Mouse (Mus musculus) MEL (cell line): ENCODE data around the gene Dync1i2. TPM values are rescaled to one million over a fixed set of nuclear protein-coding genes. Genes with fewer than 3 reads are reported as not detected.
A peak's percentile ranks its signal among the peaks of the same experiment; 100 is the strongest.

ENCODE experiments used
- DNase-seq: peaks from one replicate; pipeline ENCODE4 v3.0.0; 2011; ENCODE audit warnings: low read depth, low spot score
- H3K27ac ChIP-seq: 2 replicates; pipeline ENCODE4 v1.5.1; 2012; ENCODE audit warnings: low read depth, mild to moderate bottlenecking, control low read depth, low read length, moderate library complexity; ENCODE audit not compliant: control insufficient read depth
- H3K27me3 ChIP-seq, 2 experiments: fragments of 150-350 bp in 1 of 2; sonication (generic) in 1 of 2; 2 replicates each; pipeline ENCODE4 v1.6.1; 2012; ENCODE audit warnings: low read length in 2 of 2, mild to moderate bottlenecking in 2 of 2, improper control_type of control experiment in 1 of 2, moderate library complexity in 1 of 2; ENCODE audit not compliant: insufficient read depth in 2 of 2, control insufficient read depth in 1 of 2
- H3K36me3 ChIP-seq, 2 experiments: 2 replicates each; pipeline ENCODE4 v1.6.1; 2012 to 2014; ENCODE audit warnings: low read length in 2 of 2, improper control_type of control experiment in 1 of 2, inconsistent platforms in 1 of 2, mild to moderate bottlenecking in 1 of 2; ENCODE audit not compliant: insufficient read depth in 2 of 2, control insufficient read depth in 1 of 2
- H3K4me1 ChIP-seq, 2 experiments: fragments of 150-350 bp in 1 of 2; sonication (generic) in 1 of 2; 2 replicates each; pipeline ENCODE4 v1.6.1; 2012; ENCODE audit warnings: low read length in 2 of 2, improper control_type of control experiment in 1 of 2, mild to moderate bottlenecking in 1 of 2; ENCODE audit not compliant: insufficient read depth in 2 of 2, control insufficient read depth in 1 of 2
- H3K4me3 ChIP-seq, 2 experiments: fragments of 150-350 bp in 1 of 2; sonication (generic) in 1 of 2; 2 replicates each; pipeline ENCODE4 v1.5.1; 2012; ENCODE audit warnings: low read depth in 2 of 2, low read length in 2 of 2, mild to moderate bottlenecking in 2 of 2, moderate library complexity in 2 of 2, control low read depth in 1 of 2, improper control_type of control experiment in 1 of 2; ENCODE audit not compliant: control insufficient read depth in 1 of 2, insufficient read depth in 1 of 2
- H3K79me2 ChIP-seq: 2 replicates; pipeline ENCODE4 v1.6.1; 2012; ENCODE audit warnings: mild to moderate bottlenecking, low read length, moderate library complexity; ENCODE audit not compliant: control insufficient read depth, poor library complexity, insufficient read depth
- H3K9ac ChIP-seq: 2 replicates; pipeline ENCODE4 v1.6.1; 2012; ENCODE audit warnings: low read depth, mild to moderate bottlenecking, control low read depth, low read length, moderate library complexity; ENCODE audit not compliant: control insufficient read depth, poor library complexity, severe bottlenecking
- H3K9me3 ChIP-seq: fragments of 150-350 bp; sonication (generic); replicated peaks from 2 replicates; pipeline ENCODE4 v1.6.1; 2012; ENCODE audit warnings: mild to moderate bottlenecking, low read length, improper control_type of control experiment, moderate library complexity; ENCODE audit not compliant: insufficient read depth
- BHLHE40 ChIP-seq: IDR thresholded peaks from 2 replicates; pipeline ENCODE4 v1.6.1; 2012; ENCODE audit warnings: low read depth, mild to moderate bottlenecking, inconsistent platforms, low read length, improper control_type of control experiment, borderline replicate concordance
- CHD1 ChIP-seq: IDR thresholded peaks from 2 replicates; pipeline ENCODE4 v1.6.1; 2012; ENCODE audit warnings: low read depth, mild to moderate bottlenecking, inconsistent platforms, low read length, improper control_type of control experiment
- CHD2 ChIP-seq: IDR thresholded peaks from 2 replicates; pipeline ENCODE4 v1.6.1; 2011; ENCODE audit warnings: low read length, improper control_type of control experiment
- CTCF ChIP-seq, 3 experiments: IDR thresholded peaks in 2 of 3; conservative IDR thresholded peaks in 1 of 3; 2 replicates each; pipeline ENCODE4 v1.5.1; 2011 to 2012; ENCODE audit warnings: low read length in 3 of 3, low read depth in 2 of 3, mild to moderate bottlenecking in 2 of 3, improper control_type of control experiment in 1 of 3, inconsistent platforms in 1 of 3, mixed read lengths in 1 of 3, moderate library complexity in 1 of 3; ENCODE audit not compliant: control insufficient read depth in 1 of 3, insufficient read depth in 1 of 3, poor library complexity in 1 of 3, severe bottlenecking in 1 of 3
- ELF1 ChIP-seq: IDR thresholded peaks from 2 replicates; pipeline ENCODE4 v1.6.1; 2014; ENCODE audit warnings: low read depth, mild to moderate bottlenecking, inconsistent platforms, low read length, improper control_type of control experiment, moderate library complexity
- EP300 ChIP-seq, 2 experiments: IDR thresholded peaks; 2 replicates each; pipeline ENCODE4 v1.6.1; 2011; ENCODE audit warnings: improper control_type of control experiment in 2 of 2, low read length in 2 of 2, low read depth in 1 of 2, mild to moderate bottlenecking in 1 of 2
- ETS1 ChIP-seq: IDR thresholded peaks from 2 replicates; pipeline ENCODE4 v1.6.1; 2012; ENCODE audit warnings: low read depth, mild to moderate bottlenecking, inconsistent platforms, low read length, improper control_type of control experiment, moderate library complexity
- GABPA ChIP-seq: IDR thresholded peaks from 2 replicates; pipeline ENCODE4 v1.6.1; 2012; ENCODE audit warnings: low read depth, mild to moderate bottlenecking, inconsistent platforms, low read length, improper control_type of control experiment, moderate library complexity
- GATA1 ChIP-seq: IDR thresholded peaks from 2 replicates; pipeline ENCODE4 v1.6.1; 2011; ENCODE audit warnings: low read depth, low read length, improper control_type of control experiment
- HCFC1 ChIP-seq: IDR thresholded peaks from 2 replicates; pipeline ENCODE4 v1.6.1; 2012; ENCODE audit warnings: low read depth, mild to moderate bottlenecking, inconsistent platforms, low read length, improper control_type of control experiment, moderate library complexity
- JUND ChIP-seq: IDR thresholded peaks from 2 replicates; pipeline ENCODE4 v1.6.1; 2011; ENCODE audit warnings: low read depth, mild to moderate bottlenecking, improper control_type of control experiment, low read length
- KAT2A ChIP-seq: conservative IDR thresholded peaks from 2 replicates; pipeline ENCODE4 v1.6.1; 2012; ENCODE audit warnings: low read depth, low read length, improper control_type of control experiment, inconsistent platforms
- MAFK ChIP-seq: IDR thresholded peaks from 2 replicates; pipeline ENCODE4 v1.6.1; 2011; ENCODE audit warnings: low read depth, mild to moderate bottlenecking, low read length, improper control_type of control experiment, borderline replicate concordance
- MAX ChIP-seq: IDR thresholded peaks from 2 replicates; pipeline ENCODE4 v1.6.1; 2011; ENCODE audit warnings: low read length, improper control_type of control experiment
- MAZ ChIP-seq: IDR thresholded peaks from 2 replicates; pipeline ENCODE4 v1.6.1; 2012; ENCODE audit warnings: low read depth, mild to moderate bottlenecking, inconsistent platforms, low read length, improper control_type of control experiment
- MEF2A ChIP-seq: IDR thresholded peaks from 2 replicates; pipeline ENCODE4 v1.6.1; 2014; ENCODE audit warnings: low read depth, mild to moderate bottlenecking, inconsistent platforms, low read length, improper control_type of control experiment; ENCODE audit not compliant: poor library complexity, insufficient replicate concordance, severe bottlenecking; ENCODE audit errors: extremely low read depth
- MXI1 ChIP-seq: IDR thresholded peaks from 2 replicates; pipeline ENCODE4 v1.6.1; 2011; ENCODE audit warnings: mild to moderate bottlenecking, low read depth, low read length, improper control_type of control experiment
- MYB ChIP-seq: IDR thresholded peaks from 2 replicates; pipeline ENCODE4 v1.6.1; 2011; ENCODE audit warnings: mild to moderate bottlenecking, low read depth, low read length, improper control_type of control experiment
- MYC ChIP-seq: IDR thresholded peaks from 2 replicates; pipeline ENCODE4 v1.6.1; 2011; ENCODE audit warnings: low read depth, mild to moderate bottlenecking, low read length, improper control_type of control experiment, moderate library complexity
- NELFE ChIP-seq: IDR thresholded peaks from 2 replicates; pipeline ENCODE4 v1.6.1; 2011; ENCODE audit warnings: low read depth, low read length, improper control_type of control experiment
- NRF1 ChIP-seq: IDR thresholded peaks from 2 replicates; pipeline ENCODE4 v1.6.1; 2014; ENCODE audit warnings: low read depth, mild to moderate bottlenecking, inconsistent platforms, low read length, improper control_type of control experiment, moderate library complexity; ENCODE audit not compliant: poor library complexity, insufficient read depth, severe bottlenecking
- POLR2A ChIP-seq, 2 experiments: IDR thresholded peaks; 2 replicates each; pipeline ENCODE4 v1.6.1; 2011 to 2012; ENCODE audit warnings: low read length in 2 of 2, mild to moderate bottlenecking in 2 of 2, control low read depth in 1 of 2, improper control_type of control experiment in 1 of 2, low read depth in 1 of 2, moderate library complexity in 1 of 2; ENCODE audit not compliant: control insufficient read depth in 1 of 2, insufficient read depth in 1 of 2, poor library complexity in 1 of 2
- POLR2AphosphoS2 ChIP-seq: IDR thresholded peaks from 2 replicates; pipeline ENCODE4 v1.6.1; 2011; ENCODE audit warnings: low read length, improper control_type of control experiment
- POLR2AphosphoS5 ChIP-seq: IDR thresholded peaks from 2 replicates; pipeline ENCODE4 v1.6.1; 2012; ENCODE audit warnings: low read depth, borderline replicate concordance, mild to moderate bottlenecking, inconsistent platforms, low read length, moderate library complexity, mixed read lengths
- RAD21 ChIP-seq: IDR thresholded peaks from 2 replicates; pipeline ENCODE4 v1.6.1; 2011; ENCODE audit warnings: mild to moderate bottlenecking, low read depth, low read length, improper control_type of control experiment
- RCOR1 ChIP-seq: IDR thresholded peaks from 2 replicates; pipeline ENCODE4 v1.6.1; 2012; ENCODE audit warnings: low read depth, mild to moderate bottlenecking, inconsistent platforms, low read length, improper control_type of control experiment
- SMC3 ChIP-seq: IDR thresholded peaks from 2 replicates; pipeline ENCODE4 v1.6.1; 2011; ENCODE audit warnings: low read depth, low read length, improper control_type of control experiment
- TBP ChIP-seq: IDR thresholded peaks from 2 replicates; pipeline ENCODE4 v1.8.0; 2011; ENCODE audit warnings: low read depth, low read length, improper control_type of control experiment
- TCF12 ChIP-seq: IDR thresholded peaks from 2 replicates; pipeline ENCODE4 v1.6.1; 2014; ENCODE audit warnings: low read depth, mild to moderate bottlenecking, inconsistent platforms, low read length, improper control_type of control experiment, moderate library complexity
- UBTF ChIP-seq: IDR thresholded peaks from 2 replicates; pipeline ENCODE4 v1.6.1; 2012; ENCODE audit warnings: low read depth, mild to moderate bottlenecking, inconsistent platforms, low read length, improper control_type of control experiment, moderate library complexity, borderline replicate concordance; ENCODE audit not compliant: insufficient read depth
- USF1 ChIP-seq: IDR thresholded peaks from 2 replicates; pipeline ENCODE4 v1.6.1; 2014; ENCODE audit warnings: low read depth, mild to moderate bottlenecking, inconsistent platforms, low read length, improper control_type of control experiment, moderate library complexity
- USF2 ChIP-seq, 2 experiments: IDR thresholded peaks; 2 replicates each; pipeline ENCODE4 v1.6.1; 2011 to 2012; ENCODE audit warnings: improper control_type of control experiment in 2 of 2, low read length in 2 of 2, borderline replicate concordance in 1 of 2, inconsistent platforms in 1 of 2, low read depth in 1 of 2, mild to moderate bottlenecking in 1 of 2; ENCODE audit not compliant: insufficient read depth in 1 of 2
- ZC3H11A ChIP-seq: IDR thresholded peaks from 2 replicates; pipeline ENCODE4 v1.6.1; 2012; ENCODE audit warnings: low read depth, mild to moderate bottlenecking, inconsistent platforms, low read length, improper control_type of control experiment
- ZKSCAN1 ChIP-seq: IDR thresholded peaks from 2 replicates; pipeline ENCODE4 v1.6.1; 2012; ENCODE audit warnings: low read depth, mild to moderate bottlenecking, inconsistent platforms, low read length, improper control_type of control experiment, moderate library complexity
- ZMIZ1 ChIP-seq: IDR thresholded peaks from 2 replicates; pipeline ENCODE4 v1.6.1; 2012; ENCODE audit warnings: low read depth, mild to moderate bottlenecking, inconsistent platforms, low read length, improper control_type of control experiment, moderate library complexity
- ZNF384 ChIP-seq: IDR thresholded peaks from 2 replicates; pipeline ENCODE4 v1.6.1; 2012; ENCODE audit warnings: low read depth, mild to moderate bottlenecking, inconsistent platforms, low read length, improper control_type of control experiment
- polyA plus RNA-seq, 2 experiments: library from polyadenylated mRNA; stranded (reverse) in 1 of 2; unstranded in 1 of 2; fragments of >175 nt in 1 of 2; fragments of >200 nt in 1 of 2; gene quantifications; 2 replicates each; pipeline versions ENCODE4 v1.2.1 to v1.2.4; 2012; ENCODE audit warnings: low replicate concordance in 2 of 2, low read depth in 1 of 2; ENCODE audit not compliant: insufficient read length in 2 of 2, insufficient read depth in 1 of 2, missing spikeins in 1 of 2
- total RNA-seq: library from RNA; depleted of rRNA; stranded (reverse); fragments of 300-350 nt; gene quantifications from 2 replicates; pipeline ENCODE4 v1.2.3, GENCODE M21; 2012

Dync1i2 gene
- total and polyA plus RNA-seq, 3 experiments, result 21.8 to 156 (median 59.1) TPM

DNA sequence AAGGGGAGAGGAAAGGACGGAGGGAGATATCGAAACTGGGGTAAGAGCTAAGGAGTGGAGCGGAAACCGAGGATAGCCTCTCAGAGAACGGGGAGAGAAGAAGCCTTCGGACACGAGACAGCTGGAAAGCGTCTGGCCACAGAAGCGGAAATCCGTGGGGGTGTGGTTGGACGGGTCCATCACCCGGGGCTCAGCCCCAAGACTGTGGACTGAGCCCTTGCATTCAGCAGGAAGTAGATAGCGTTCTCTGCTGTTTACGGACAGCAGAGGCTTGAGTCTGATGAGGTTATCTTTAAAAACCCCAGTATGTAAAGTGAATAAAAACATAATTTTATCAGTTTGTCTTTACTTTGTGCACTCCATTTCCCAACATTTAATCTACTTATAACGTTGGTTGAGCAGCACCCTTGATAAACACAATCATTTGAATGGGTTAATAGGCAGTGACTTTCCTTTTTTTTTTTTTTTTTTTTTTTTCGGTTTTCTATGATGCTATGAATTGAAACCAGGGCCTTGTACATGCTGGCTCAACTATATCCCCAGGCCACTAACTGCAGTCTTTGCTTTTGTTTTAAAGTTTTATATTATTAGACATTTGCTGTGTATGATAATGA is 7.6 kb upstream of the Dync1i2 start:
- peak overlapping the region; percentile 49 to 62 for H3K4me3 ChIP-seq
- peak; percentile 76 for DNase-seq
- H3K79me2 ChIP-seq, result no peaks in the 10 kb centered on the region
- peaks cover 3 to 8% of the 10 kb centered on the region in 2 experiments; a peak in 3 of 4 replicates for H3K4me1 ChIP-seq
- peak overlapping the region; percentile 50 for H3K9ac ChIP-seq
- H3K9me3 ChIP-seq, result no peaks in the 10 kb centered on the region
- H3K27ac ChIP-seq, result peak overlapping the region; percentile 40
- H3K36me3 ChIP-seq, result peaks cover 0 to 10% of the 10 kb centered on the region in 2 experiments; a peak in 2 of 4 replicates
- no peaks in the 10 kb centered on the region for H3K27me3 ChIP-seq
- TF ChIP-seq NELFE, result no peak
- TF ChIP-seq BHLHE40, result no peak
- peak; percentile 97 for TF ChIP-seq ZNF384
- TF ChIP-seq MAX, result no peak
- TF ChIP-seq RAD21, result no peak
- 0 out of 2 replicates have a peak, but pooled peaks have one; percentile 26 for TF ChIP-seq ELF1
- TF ChIP-seq ZMIZ1, result no peak
- 0 out of 2 replicates have a peak, but pooled peaks have one; percentile 42 for TF ChIP-seq TBP
- peak; percentile 53 for TF ChIP-seq ETS1
- TF ChIP-seq POLR2AphosphoS2, result no peak
- no peak for TF ChIP-seq SMC3
- peak; percentile 22; the same call in 1 of the 2 replicates for TF ChIP-seq HCFC1
- TF ChIP-seq USF2 (IDR thresholded peaks at IDR 0.05; ENCODE audit: borderline replicate concordance in 1 of 2, insufficient read depth in 1 of 2, low read depth in 1 of 2, low read length in 2 of 2), result no peak
- TF ChIP-seq CHD1, result 0 out of 2 replicates have a peak, but pooled peaks have one; percentile 42
- no peak for TF ChIP-seq ZC3H11A
- TF ChIP-seq UBTF, result no peak
- TF ChIP-seq GATA1, result peak; percentile 84
- TF ChIP-seq NRF1, result no peak
- TF ChIP-seq CTCF (IDR thresholded peaks at IDR 0.05 in 2 of 3, conservative IDR thresholded peaks at IDR 0.05 in 1 of 3; ENCODE audit: control insufficient read depth in 1 of 3, insufficient read depth in 1 of 3, low read depth in 2 of 3, low read length in 3 of 3, poor library complexity in 1 of 3, severe bottlenecking in 1 of 3), result no peak
- TF ChIP-seq MXI1, result peak; percentile 54
- no peak for TF ChIP-seq USF1
- TF ChIP-seq POLR2A (IDR thresholded peaks at IDR 0.05; ENCODE audit: control insufficient read depth in 1 of 2, insufficient read depth in 1 of 2, low read depth in 1 of 2, low read length in 2 of 2, poor library complexity in 1 of 2), result no peak
- no peak for TF ChIP-seq MYC
- TF ChIP-seq POLR2AphosphoS5, result no peak
- peak; percentile 37; the same call in 1 of the 2 replicates for TF ChIP-seq RCOR1
- TF ChIP-seq CHD2, result no peak
- no peak for TF ChIP-seq MYB
- TF ChIP-seq MAFK, result no peak
- peak; percentile 67 to 71; a peak in 3 of 4 replicates for TF ChIP-seq EP300 (IDR thresholded peaks at IDR 0.05; ENCODE audit: low read depth in 1 of 2, low read length in 2 of 2)
- no peak for TF ChIP-seq KAT2A
- no peak for TF ChIP-seq GABPA
- no peak for TF ChIP-seq ZKSCAN1
- TF ChIP-seq TCF12, result peak; percentile 68
- no peak for TF ChIP-seq MEF2A
- no peak for TF ChIP-seq MAZ
- TF ChIP-seq JUND, result no peak
